Mouse (Mus musculus) kidney, adult 2 months (tissue): ENCODE data around the gene Nbas. TPM values are rescaled to one million over a fixed set of nuclear protein-coding genes. Genes with fewer than 3 reads are reported as not detected.

Experiments used
- DNase-seq: peaks from one replicate; pipeline ENCODE4 v3.0.0; 2021
- H3K27ac ChIP-seq: fragments of 200-500 bp; 2 replicates; pipeline ENCODE4 v1.5.1; 2012; ENCODE audit warnings: low read depth, low read length, control low read depth, inconsistent platforms; ENCODE audit not compliant: insufficient read depth
- H3K27me3 ChIP-seq: fragments of 200-500 bp; replicated peaks from 2 replicates; pipeline ENCODE4 v1.6.1; 2012; ENCODE audit warnings: mild to moderate bottlenecking, moderate library complexity, low read length, inconsistent platforms; ENCODE audit not compliant: control insufficient read depth, insufficient read depth
- H3K36me3 ChIP-seq: fragments of 200-500 bp; 2 replicates; pipeline ENCODE4 v1.6.1; 2012; ENCODE audit warnings: mild to moderate bottlenecking, moderate library complexity, low read length, inconsistent platforms; ENCODE audit not compliant: control insufficient read depth, insufficient read depth
- H3K4me1 ChIP-seq: fragments of 200-500 bp; 2 replicates; pipeline ENCODE4 v1.6.1; 2011; ENCODE audit warnings: low read length; ENCODE audit not compliant: control insufficient read depth, insufficient read depth
- H3K4me3 ChIP-seq: fragments of 200-500 bp; 2 replicates; pipeline ENCODE4 v1.5.1; 2011; ENCODE audit warnings: mild to moderate bottlenecking, low read depth, low read length, control low read depth; ENCODE audit not compliant: insufficient read depth
- CTCF ChIP-seq: fragments of 200-500 bp; conservative IDR thresholded peaks from 2 replicates; pipeline ENCODE4 v1.5.1; 2011; ENCODE audit warnings: low read depth, mild to moderate bottlenecking, control low read depth, low read length, moderate library complexity, mixed read lengths; ENCODE audit not compliant: insufficient read depth, insufficient read length
- POLR2A ChIP-seq: fragments of 200-500 bp; IDR thresholded peaks from one replicate; pipeline ENCODE4 v1.6.1; 2011; ENCODE audit warnings: low read depth, low read length, control low read depth
- WGBS: fragments of 180-500 bp; shearing (Covaris S2); methylation state at CpG from one replicate; pipeline ENCODE4 v1.1.7; 2018; 5-methylcytosine and 5-hydroxymethylcytosine counted together
- polyA plus RNA-seq: library from polyadenylated mRNA; depleted of rRNA; stranded (reverse); fragments of >200 nt; gene quantifications from 2 replicates; pipeline ENCODE4 v1.2.3, GENCODE M21; 2012

Nbas gene
- polyA plus RNA-seq, 1 experiment = 16.1 TPM

GRCm38 (mm10) chr12:13448916-13449315, 180.0 kb downstream of the Nbas start:
- H3K4me3 ChIP-seq = no peak overlapping the region
- no peaks in the 10 kb centered on the region for H3K36me3 ChIP-seq
- 86% methylated on average over 2 of the region's 2 CpGs for WGBS
- no peak for DNase-seq
- no peaks in the 10 kb centered on the region for H3K27me3 ChIP-seq
- TF ChIP-seq CTCF (no peak), POLR2A (no peak)
- H3K27ac ChIP-seq = no peak overlapping the region
- no peaks in the 10 kb centered on the region for H3K4me1 ChIP-seq

- H3K4me3 ChIP-seq = no peak overlapping the region
- no peak overlapping the region for H3K27ac ChIP-seq
- WGBS = 48% methylated on average over 2 of the region's 2 CpGs
- H3K4me1 ChIP-seq = no peaks in the 10 kb centered on the region
- DNase-seq = no peak
- no peaks in the 10 kb centered on the region for H3K27me3 ChIP-seq
- no peak for TF ChIP-seq CTCF
- no peak for TF ChIP-seq POLR2A
- no peaks in the 10 kb centered on the region for H3K36me3 ChIP-seq
Observed at GRCm38 (mm10) chr12:13452050-13452449, 183.1 kb downstream of the Nbas start.

GRCm38 (mm10) chr12:13460223-13460853, 191.4 kb downstream of the Nbas start:
- WGBS = 75% methylated on average over 6 of the region's 6 CpGs
- H3K4me1 ChIP-seq = no peaks in the 10 kb centered on the region

GRCm38 (mm10) chr12:13461558-13462153, 192.7 kb downstream of the Nbas start:
- Histone ChIP-seq H3K36me3 (no peaks in the 10 kb centered on the region; the same call in 1 of the 2 replicates), H3K4me1 (no peaks in the 10 kb centered on the region), H3K27ac (no peak overlapping the region), H3K27me3 (no peaks in the 10 kb centered on the region), H3K4me3 (no peak overlapping the region)
- DNase-seq = no peak
- TF ChIP-seq POLR2A (no peak), CTCF (no peak)
- WGBS = 66% methylated on average over 9 of the region's 9 CpGs

More at GRCm38 (mm10) chr12:13460223-13460853, 191.4 kb downstream of the Nbas start:
- no peak for DNase-seq
- Histone ChIP-seq H3K4me3 (no peak overlapping the region), H3K27me3 (no peaks in the 10 kb centered on the region), H3K27ac (no peak overlapping the region), H3K36me3 (no peaks in the 10 kb centered on the region; the same call in 1 of the 2 replicates)
- TF ChIP-seq CTCF (no peak), POLR2A (no peak)

- no peaks in the 10 kb centered on the region for H3K4me1 ChIP-seq
- H3K36me3 ChIP-seq = no peaks in the 10 kb centered on the region; the same call in 1 of the 2 replicates
- no peak for TF ChIP-seq POLR2A
- no peak for TF ChIP-seq CTCF
- WGBS = 78% methylated on average over 6 of the region's 6 CpGs
- DNase-seq = no peak
- no peak overlapping the region for H3K27ac ChIP-seq
- H3K4me3 ChIP-seq = no peak overlapping the region
- no peaks in the 10 kb centered on the region for H3K27me3 ChIP-seq
Observed at GRCm38 (mm10) chr12:13462397-13462796, 193.5 kb downstream of the Nbas start.

GRCm38 (mm10) chr12:13465554-13465953, 196.6 kb downstream of the Nbas start:
- H3K27me3 ChIP-seq = no peaks in the 10 kb centered on the region
- WGBS = 90% methylated on average over 2 of the region's 2 CpGs
- no peak for TF ChIP-seq CTCF
- no peak for TF ChIP-seq POLR2A

GRCm38 (mm10) chr12:13474881-13475280, 205.9 kb downstream of the Nbas start:
- H3K4me1 ChIP-seq = no peaks in the 10 kb centered on the region
- TF ChIP-seq POLR2A (no peak), CTCF (no peak)
- peaks cover 1% of the 10 kb centered on the region; the same call in 1 of the 2 replicates for H3K36me3 ChIP-seq
- H3K4me3 ChIP-seq = no peak overlapping the region
- no peak overlapping the region for H3K27ac ChIP-seq
- WGBS = 90% methylated on average over 2 of the region's 2 CpGs
- DNase-seq = no peak
- H3K27me3 ChIP-seq = no peaks in the 10 kb centered on the region

More at GRCm38 (mm10) chr12:13465554-13465953, 196.6 kb downstream of the Nbas start:
- no peak for DNase-seq
- H3K4me3 ChIP-seq = no peak overlapping the region
- H3K4me1 ChIP-seq = no peaks in the 10 kb centered on the region
- no peaks in the 10 kb centered on the region for H3K36me3 ChIP-seq
- H3K27ac ChIP-seq = no peak overlapping the region
